Mouse (Mus musculus): ENCODE results near the gene Camk1g. TPM values are rescaled to one million over a fixed set of nuclear protein-coding genes. Genes with fewer than 3 reads are reported as not detected.
A peak's percentile ranks its signal among the peaks of the same experiment; 100 is the strongest.

Camk1g gene
- total and polyA plus RNA-seq, 3 experiments, result not detected

DNA sequence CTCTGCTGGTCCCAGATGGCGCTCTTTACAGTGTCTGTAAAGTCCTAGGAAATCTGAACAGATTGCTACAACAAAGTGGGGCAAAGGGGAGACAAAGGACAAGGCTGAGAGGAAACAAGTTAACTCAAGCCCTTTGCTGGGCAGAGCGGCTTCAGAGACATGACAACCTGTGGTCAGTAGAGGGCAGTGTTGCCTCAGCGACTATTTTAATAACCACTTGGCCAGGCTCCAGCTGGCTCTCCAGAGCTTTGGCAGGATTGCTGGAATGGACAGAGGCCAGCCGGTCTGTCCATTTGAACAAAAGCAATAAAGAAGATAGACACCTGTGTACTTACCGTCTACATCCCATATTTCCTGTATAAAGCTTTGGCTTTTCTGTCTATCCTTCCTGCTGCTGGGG, 16.0 kb upstream of the Camk1g start:
- Histone ChIP-seq H3K9me3 (replicated peaks; ENCODE audit: low read length) (no peaks in the 10 kb centered on the region), H3K27ac (ENCODE audit: insufficient read depth, low read depth) (no peak overlapping the region), H3K36me3 (replicated peaks in 1 of 2; ENCODE audit: control insufficient read depth in 1 of 2, insufficient read depth in 1 of 2, low read length in 1 of 2) (no peaks in the 10 kb centered on the region), H3K4me2 (ENCODE audit: insufficient read depth, low read depth, poor library complexity, severe bottlenecking) (no peak overlapping the region), H3K27me3 (replicated peaks) (peaks cover 43% of the 10 kb centered on the region), H3K79me2 (replicated peaks; ENCODE audit: control insufficient read depth, extremely low read depth, insufficient read depth, poor library complexity, severe bottlenecking) (no peaks in the 10 kb centered on the region), H3K9ac (ENCODE audit: insufficient read depth, low read depth) (no peak overlapping the region), H3K4me3 (replicated peaks in 1 of 3; ENCODE audit: low read depth in 2 of 3, low read length in 2 of 3, poor library complexity in 1 of 3) (no peak overlapping the region), H3K4me1 (ENCODE audit: control insufficient read depth in 1 of 2, insufficient read depth in 2 of 2) (peaks cover 0 to 5% of the 10 kb centered on the region in 2 experiments; a peak in 2 of 4 replicates)
- DNase-seq (ENCODE audit: extremely low read depth), result peak; percentile 48
- in situ Hi-C loops (cut with MboI; ENCODE audit: low pct_ligation_motif_present, low pct_unique_long_range_greater_than_20kb, low sequenced_read_pairs) (no loop called here), dilution Hi-C loops (cut with MboI; ENCODE audit: extremely low pct_ligation_motif_present, extremely low pct_unique_long_range_greater_than_20kb, low sequenced_read_pairs) (no loop called here)
- TF ChIP-seq RAD21 (IDR thresholded peaks at IDR 0.05; ENCODE audit: low read depth, low read length) (peak; percentile 80), CHD2 (IDR thresholded peaks at IDR 0.05; ENCODE audit: low read length) (no peak), KAT2A (IDR thresholded peaks at IDR 0.05; ENCODE audit: insufficient replicate concordance, low read length) (no peak), CHD1 (IDR thresholded peaks at IDR 0.05; ENCODE audit: low read depth, low read length) (no peak), SMC3 (IDR thresholded peaks at IDR 0.05; ENCODE audit: low read depth, low read length) (peak; percentile 35), NELFE (IDR thresholded peaks at IDR 0.05; ENCODE audit: low read depth, low read length) (no peak), POLR2AphosphoS2 (IDR thresholded peaks at IDR 0.05; ENCODE audit: low read depth, low read length) (no peak), JUN (IDR thresholded peaks at IDR 0.05; ENCODE audit: insufficient read depth, low read depth, low read length) (no peak), RCOR1 (conservative IDR thresholded peaks at IDR 0.05; ENCODE audit: low read depth, low read length) (no peak), E2F4 (IDR thresholded peaks at IDR 0.05; ENCODE audit: insufficient replicate concordance, low read depth, low read length) (no peak), NRF1 (IDR thresholded peaks at IDR 0.05; ENCODE audit: low read depth, low read length) (no peak), CTCF (conservative IDR thresholded peaks at IDR 0.05 in 1 of 2, IDR thresholded peaks at IDR 0.05 in 1 of 2; ENCODE audit: low read depth in 2 of 2, low read length in 2 of 2) (peak; percentile 65 to 83), POLR2A (IDR thresholded peaks at IDR 0.05; ENCODE audit: low read depth, low read length) (no peak), TCF12 (IDR thresholded peaks at IDR 0.05; ENCODE audit: low read depth, low read length) (no peak), MEF2A (IDR thresholded peaks at IDR 0.05; ENCODE audit: borderline replicate concordance, low read depth, low read length) (no peak)

DNA sequence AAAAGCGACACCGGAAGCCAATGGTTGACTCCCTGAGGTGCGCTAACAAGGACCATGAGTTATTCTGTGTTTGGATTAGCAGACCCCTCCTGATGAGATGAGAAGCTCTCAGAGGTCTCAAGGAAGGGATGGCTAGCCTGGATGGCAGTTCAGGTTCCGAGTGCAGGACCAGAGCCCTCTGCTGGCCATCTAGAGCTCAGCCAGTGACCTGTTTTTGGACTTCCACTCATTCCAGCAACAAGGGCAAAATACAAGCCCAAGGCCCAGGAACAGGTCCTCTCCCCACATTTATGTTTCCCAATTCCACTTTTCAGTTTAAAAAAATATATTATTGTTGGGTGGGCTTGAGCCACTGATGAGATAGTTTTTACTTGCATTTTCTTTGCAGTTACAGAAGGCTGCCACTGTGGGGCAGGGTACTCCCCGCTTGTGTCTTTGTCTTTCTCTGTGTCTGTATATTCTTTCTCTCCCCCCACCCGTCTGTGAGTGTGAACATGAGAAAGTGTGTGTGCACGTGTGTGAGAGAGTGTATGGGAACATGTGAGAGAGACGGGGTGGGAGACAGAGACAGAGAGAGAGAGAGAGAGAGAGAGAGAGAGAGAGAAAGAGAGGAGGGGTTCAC, 12.9 kb upstream of the Camk1g start:
- H3K27me3 ChIP-seq (replicated peaks), result peaks cover 35% of the 10 kb centered on the region
- H3K36me3 ChIP-seq (replicated peaks in 1 of 2; ENCODE audit: control insufficient read depth in 1 of 2, insufficient read depth in 1 of 2, low read length in 1 of 2), result no peaks in the 10 kb centered on the region
- no peaks in the 10 kb centered on the region for H3K79me2 ChIP-seq (replicated peaks; ENCODE audit: control insufficient read depth, extremely low read depth, insufficient read depth, poor library complexity, severe bottlenecking)
- no peak for TF ChIP-seq ZNF384 (IDR thresholded peaks at IDR 0.05; ENCODE audit: low read depth, low read length)
- 0 out of 2 replicates have a peak, but pooled peaks have one; percentile 18 for TF ChIP-seq SIN3A (IDR thresholded peaks at IDR 0.05; ENCODE audit: low read length)
- 0 out of 2 replicates have a peak, but pooled peaks have one; percentile 36 for TF ChIP-seq NELFE (IDR thresholded peaks at IDR 0.05; ENCODE audit: low read depth, low read length)
- TF ChIP-seq BHLHE40 (IDR thresholded peaks at IDR 0.05; ENCODE audit: low read depth, low read length), result peak; percentile 20; the same call in 1 of the 2 replicates
- peak; percentile 64 for TF ChIP-seq SMC3 (IDR thresholded peaks at IDR 0.05; ENCODE audit: low read depth, low read length)
- peak; percentile 30 for TF ChIP-seq RAD21 (IDR thresholded peaks at IDR 0.05; ENCODE audit: low read depth, low read length)
- 0 out of 2 replicates have a peak, but pooled peaks have one; percentile 14 for TF ChIP-seq HCFC1 (IDR thresholded peaks at IDR 0.05; ENCODE audit: low read depth, low read length)
- no peak for TF ChIP-seq ZKSCAN1 (IDR thresholded peaks at IDR 0.05; ENCODE audit: borderline replicate concordance, low read depth, low read length)
- TF ChIP-seq CTCF (conservative IDR thresholded peaks at IDR 0.05 in 1 of 2, IDR thresholded peaks at IDR 0.05 in 1 of 2; ENCODE audit: low read depth in 2 of 2, low read length in 2 of 2), result peak; percentile 81 to 90
- TF ChIP-seq TCF12 (IDR thresholded peaks at IDR 0.05; ENCODE audit: low read depth, low read length), result no peak
- TF ChIP-seq CHD1 (IDR thresholded peaks at IDR 0.05; ENCODE audit: low read depth, low read length), result no peak
- TF ChIP-seq MAFK (IDR thresholded peaks at IDR 0.05; ENCODE audit: insufficient replicate concordance, low read length), result no peak
- in situ Hi-C loops (cut with MboI; ENCODE audit: low pct_ligation_motif_present, low pct_unique_long_range_greater_than_20kb, low sequenced_read_pairs), result no loop called here
- dilution Hi-C loops (cut with MboI; ENCODE audit: extremely low pct_ligation_motif_present, extremely low pct_unique_long_range_greater_than_20kb, low sequenced_read_pairs), result no loop called here
- no peak overlapping the region for H3K27ac ChIP-seq (ENCODE audit: insufficient read depth, low read depth)
- H3K4me2 ChIP-seq (ENCODE audit: insufficient read depth, low read depth, poor library complexity, severe bottlenecking), result peak overlapping the region; percentile 90
- H3K4me3 ChIP-seq (replicated peaks in 1 of 3; ENCODE audit: low read depth in 2 of 3, low read length in 2 of 3, poor library complexity in 1 of 3), result peak overlapping the region; percentile 42 to 56 (median 45)
- H3K9ac ChIP-seq (ENCODE audit: insufficient read depth, low read depth), result peak overlapping the region; percentile 71
- H3K9me3 ChIP-seq (replicated peaks; ENCODE audit: low read length), result no peaks in the 10 kb centered on the region
- DNase-seq (ENCODE audit: extremely low read depth), result peak; percentile 58
- peaks cover 0 to 5% of the 10 kb centered on the region in 2 experiments; a peak in 2 of 4 replicates for H3K4me1 ChIP-seq (ENCODE audit: control insufficient read depth in 1 of 2, insufficient read depth in 2 of 2)
